Mouse (Mus musculus) neural tube, embryonic 14.5 days (tissue): ENCODE measurements at regions not wholly inside any gene's neighbourhood (a gene's known extent, or its start where the extent isn't known, plus 50 kb on each side); places are given as distances from the start of the nearest gene placed in this dataset.

Experiments used
- ATAC-seq: fragments of 200-750 bp; cut with Nextera tagmentation; 2 replicates; pipeline ENCODE4 v1.8.0; 2017; ENCODE audit warnings: low read depth, mild to moderate bottlenecking, moderate TSS enrichment, moderate library complexity
- H3K27ac ChIP-seq: fragments of 300-500 bp; sonication (generic); 2 replicates; pipeline ENCODE4 v1.5.1; 2014; ENCODE audit warnings: low read depth, mild to moderate bottlenecking, control low read depth, low read length, moderate library complexity, mixed read lengths
- H3K27me3 ChIP-seq: fragments of 300-500 bp; sonication (generic); 2 replicates; pipeline ENCODE4 v1.6.1; 2014; ENCODE audit warnings: low read length; ENCODE audit not compliant: control insufficient read depth, insufficient read depth
- H3K36me3 ChIP-seq: fragments of 300-500 bp; sonication (generic); 2 replicates; pipeline ENCODE4 v1.6.1; 2014; ENCODE audit warnings: low read length, mixed read lengths; ENCODE audit not compliant: control insufficient read depth, insufficient read depth
- H3K4me1 ChIP-seq: fragments of 300-500 bp; sonication (generic); 2 replicates; pipeline ENCODE4 v1.6.1; 2014; ENCODE audit warnings: low read length; ENCODE audit not compliant: control insufficient read depth, insufficient read depth
- H3K4me2 ChIP-seq: fragments of 300-500 bp; sonication (generic); 2 replicates; pipeline ENCODE4 v1.6.1; 2014; ENCODE audit warnings: mild to moderate bottlenecking, low read depth, low read length, control low read depth
- H3K4me3 ChIP-seq: fragments of 300-500 bp; sonication (generic); 2 replicates; pipeline ENCODE4 v1.5.1; 2014; ENCODE audit warnings: low read depth, low read length, control low read depth, mixed read lengths
- H3K9ac ChIP-seq: fragments of 300-500 bp; sonication (generic); replicated peaks from 2 replicates; pipeline ENCODE4 v1.6.1; 2014; ENCODE audit warnings: low read depth, mild to moderate bottlenecking, control low read depth, low read length, mixed read lengths
- H3K9me3 ChIP-seq: fragments of 300-500 bp; sonication (generic); 2 replicates; pipeline ENCODE4 v1.6.1; 2016; ENCODE audit warnings: low read length; ENCODE audit not compliant: control insufficient read depth
- WGBS: fragments of 180-500 bp; shearing (Covaris S2); extraction: QIAGEN DNeasy Blood & Tissue Kit; methylation state at CpG from one replicate; pipeline ENCODE4 v1.1.7; 2014; 5-methylcytosine and 5-hydroxymethylcytosine counted together

DNA sequence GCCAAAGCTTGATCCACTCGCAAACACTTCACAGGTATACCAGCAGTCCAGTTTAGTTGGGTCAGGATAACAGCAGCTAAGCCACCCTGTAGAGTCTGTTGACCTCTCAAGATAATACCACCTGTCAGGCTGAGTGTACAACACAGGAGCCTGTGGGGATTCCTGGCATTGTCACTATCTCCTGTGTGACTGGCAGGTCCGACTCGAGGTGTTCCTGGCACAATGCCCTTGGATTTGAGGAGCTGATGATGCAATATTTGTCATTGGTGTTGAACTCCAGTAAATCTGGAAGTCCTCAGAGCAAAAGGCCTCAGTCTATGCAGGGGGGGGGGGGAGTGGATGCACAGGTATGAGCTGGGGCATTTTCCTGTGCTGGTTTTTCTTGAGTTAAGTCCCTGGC is 78.5 kb upstream of the Rbm19 start:
- no peak overlapping the region for H3K4me2 ChIP-seq
- H3K36me3 ChIP-seq, result no peaks in the 10 kb centered on the region
- no peaks in the 10 kb centered on the region for H3K9me3 ChIP-seq
- no peaks in the 10 kb centered on the region for H3K4me1 ChIP-seq
- no peak overlapping the region for H3K9ac ChIP-seq
- ATAC-seq, result no peak
- H3K27ac ChIP-seq, result no peak overlapping the region
- 90% methylated on average over 3 of the region's 3 CpGs for WGBS
- no peak overlapping the region for H3K4me3 ChIP-seq
- no peaks in the 10 kb centered on the region for H3K27me3 ChIP-seq

DNA sequence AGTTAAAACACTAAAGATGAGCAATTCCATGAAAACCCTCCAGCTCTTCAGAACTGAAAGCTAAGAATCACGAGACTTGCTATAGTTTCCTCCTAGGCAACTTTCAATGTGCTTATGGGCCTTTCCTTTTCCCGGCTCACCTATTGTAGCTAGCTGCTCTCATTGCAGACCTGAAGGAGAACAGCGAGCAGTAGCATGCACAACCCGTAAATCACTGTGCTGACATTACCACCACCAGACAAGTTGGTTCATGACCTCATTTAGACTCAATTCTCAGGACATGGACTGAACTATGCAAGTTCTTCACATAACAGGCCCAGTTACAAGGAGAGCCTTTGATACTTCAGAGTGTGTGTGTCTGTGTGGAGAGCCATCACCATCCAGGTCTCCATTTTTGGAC is 72.5 kb upstream of the Rbm19 start:
- ATAC-seq, result no peak
- WGBS, result 87% methylated on average over 4 of the region's 4 CpGs

DNA sequence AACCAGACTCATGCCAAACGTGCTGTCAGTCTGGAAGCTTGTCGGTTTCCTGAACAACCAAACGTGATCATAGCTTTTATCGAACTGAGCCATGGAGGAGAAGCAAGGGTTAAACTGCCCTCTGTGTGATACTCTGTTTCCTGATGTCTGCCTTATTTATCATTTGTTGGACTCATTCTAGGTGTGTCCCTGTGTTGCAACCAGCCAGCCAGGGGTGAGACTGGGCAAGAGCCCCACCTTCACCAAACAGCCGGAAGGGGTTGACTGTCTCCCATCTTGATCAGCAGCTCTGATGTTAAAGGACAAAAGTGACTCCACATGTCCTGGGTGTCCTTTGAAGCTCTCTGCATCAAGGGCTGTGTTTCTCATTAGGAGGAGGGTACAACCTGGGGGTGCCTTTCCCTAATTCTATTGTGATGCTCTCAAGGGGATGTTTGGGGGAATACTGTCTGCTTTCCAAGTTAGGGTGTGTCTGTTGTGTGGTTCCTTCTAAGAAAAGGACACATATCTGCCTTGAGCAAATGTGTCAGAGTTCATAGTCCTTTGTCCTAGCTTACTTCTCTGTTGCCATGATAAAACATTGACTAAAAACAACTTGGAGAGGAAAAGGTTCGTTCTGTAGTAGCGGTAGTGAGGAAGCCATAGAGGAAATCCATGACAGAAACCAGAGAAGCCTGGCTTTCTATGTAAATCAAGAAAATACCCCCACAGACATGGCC is 67.0 kb upstream of the Rbm19 start:
- 95% methylated on average over 7 of the region's 7 CpGs for WGBS
- Histone ChIP-seq H3K4me3 (no peak overlapping the region), H3K9ac (no peak overlapping the region), H3K36me3 (no peaks in the 10 kb centered on the region), H3K4me1 (no peaks in the 10 kb centered on the region), H3K27ac (no peak overlapping the region), H3K9me3 (no peaks in the 10 kb centered on the region), H3K27me3 (no peaks in the 10 kb centered on the region), H3K4me2 (no peak overlapping the region)
- ATAC-seq, result no peak

More for the DNA sequence above, 72.5 kb upstream of the Rbm19 start:
- H3K36me3 ChIP-seq, result no peaks in the 10 kb centered on the region
- H3K27me3 ChIP-seq, result no peaks in the 10 kb centered on the region
- H3K9ac ChIP-seq, result no peak overlapping the region
- H3K9me3 ChIP-seq, result no peaks in the 10 kb centered on the region
- no peaks in the 10 kb centered on the region for H3K4me1 ChIP-seq
- H3K4me2 ChIP-seq, result no peak overlapping the region
- no peak overlapping the region for H3K27ac ChIP-seq
- H3K4me3 ChIP-seq, result no peak overlapping the region

DNA sequence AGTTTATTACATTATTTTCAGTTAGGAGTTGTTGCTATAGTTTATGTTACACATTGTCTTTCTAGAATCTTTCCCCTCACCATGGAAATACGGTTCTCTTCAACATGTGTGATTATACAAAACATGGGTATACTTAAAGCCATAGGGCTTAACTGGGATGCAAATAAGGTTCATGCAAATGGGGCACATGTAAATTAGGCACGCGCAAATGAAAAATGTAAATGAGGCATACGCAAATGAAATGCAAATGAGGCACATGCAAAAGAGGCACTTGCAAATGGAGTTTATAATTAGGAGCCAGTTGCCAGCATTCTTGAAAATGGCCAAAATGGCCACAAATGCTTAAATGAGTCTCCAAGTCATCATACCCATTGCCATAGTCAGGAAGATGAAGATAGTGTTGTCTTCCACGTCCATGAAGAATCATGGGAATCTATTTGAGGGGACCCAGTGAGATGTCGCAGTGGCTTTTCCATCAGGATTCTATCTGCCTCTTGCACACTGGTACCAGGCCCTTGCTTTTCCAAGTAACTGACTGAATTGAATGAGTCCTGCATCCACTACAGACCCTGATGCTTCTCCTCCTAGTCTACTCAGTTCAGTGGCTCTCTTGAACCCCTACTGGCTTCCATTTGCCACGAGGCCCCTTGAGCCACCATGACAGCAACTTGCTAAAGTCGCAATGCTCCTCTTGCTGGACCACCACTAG is 65.4 kb upstream of the Rbm19 start:
- H3K27ac ChIP-seq, result no peak overlapping the region
- ATAC-seq, result no peak
- H3K4me3 ChIP-seq, result no peak overlapping the region
- WGBS, result 61% methylated on average over 8 of the region's 8 CpGs
- H3K9ac ChIP-seq, result no peak overlapping the region
- no peaks in the 10 kb centered on the region for H3K27me3 ChIP-seq
- no peaks in the 10 kb centered on the region for H3K36me3 ChIP-seq
- H3K9me3 ChIP-seq, result no peaks in the 10 kb centered on the region
- H3K4me2 ChIP-seq, result no peak overlapping the region
- H3K4me1 ChIP-seq, result no peaks in the 10 kb centered on the region

DNA sequence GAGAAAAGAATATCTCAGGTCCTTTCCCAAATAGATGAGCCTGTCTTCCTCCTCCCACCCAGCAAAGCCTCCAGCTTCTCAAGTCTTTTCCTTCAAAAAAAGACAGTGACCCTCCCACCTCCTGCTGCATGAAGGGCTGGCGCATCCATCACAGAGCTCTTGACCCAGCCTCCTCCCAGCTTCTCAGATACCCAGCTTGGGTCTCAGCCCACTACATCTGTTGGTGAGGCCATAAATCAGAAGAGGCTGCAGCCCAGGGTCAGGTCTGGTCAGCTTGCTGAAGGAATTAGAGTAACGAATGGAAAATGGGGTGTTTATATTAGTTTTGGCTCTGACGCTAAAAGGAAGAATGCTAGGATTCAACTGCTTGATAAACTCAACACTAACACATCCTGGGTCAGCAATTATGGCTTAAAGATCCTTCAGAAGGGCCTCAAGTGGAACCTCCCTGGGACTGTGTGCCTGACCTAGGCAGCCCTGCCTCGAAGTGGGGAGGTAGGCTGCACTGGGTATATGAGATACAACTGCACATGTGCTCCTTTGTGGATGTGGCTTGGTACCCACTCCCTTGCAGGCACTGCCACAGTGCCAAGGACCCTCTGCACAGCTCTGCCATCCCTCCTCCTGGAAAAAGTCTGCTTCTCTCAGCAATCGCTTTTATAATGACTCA is 61.6 kb upstream of the Rbm19 start:
- ATAC-seq, result no peak
- Histone ChIP-seq H3K36me3 (no peaks in the 10 kb centered on the region), H3K4me2 (no peak overlapping the region), H3K4me3 (no peak overlapping the region), H3K27me3 (no peaks in the 10 kb centered on the region), H3K27ac (no peak overlapping the region), H3K9ac (no peak overlapping the region), H3K9me3 (no peaks in the 10 kb centered on the region), H3K4me1 (no peaks in the 10 kb centered on the region)
- WGBS, result 78% methylated on average over 5 of the region's 5 CpGs
